Mouse (Mus musculus) cerebellum, adult 11-12 months (tissue): ENCODE measurements at regions not wholly inside any gene's neighbourhood (a gene's known extent, or its start where the extent isn't known, plus 50 kb on each side); places are given as distances from the start of the nearest gene placed in this dataset.

Experiments
- DNase-seq: peaks from one replicate; pipeline ENCODE4 v3.0.0; 2022

GRCm38 (mm10) chr1:101272365-101272764, 1499.8 kb downstream of the Cntnap5b start:
- DNase-seq, result peak; percentile 16

GRCm38 (mm10) chr1:101273633-101274032, 1501.1 kb downstream of the Cntnap5b start:
- DNase-seq, result no peak

GRCm38 (mm10) chr1:101285416-101285815, 1512.9 kb downstream of the Cntnap5b start:
- no peak for DNase-seq
